Mouse (Mus musculus) forebrain, embryonic 12.5 days (tissue): ENCODE measurements around the gene Gucd1. TPM values are rescaled to one million over a fixed set of nuclear protein-coding genes. Genes with fewer than 3 reads are reported as not detected.
"Not testable (repeated sequence)": the region's sequence is repeated elsewhere in the genome, so short reads cannot be mapped to it uniquely, and the experiment has no call there.

ENCODE experiments used
- ATAC-seq: fragments of 200-750 bp; cut with Nextera tagmentation; 2 replicates; pipeline ENCODE4 v1.8.0; 2017; ENCODE audit warnings: moderate TSS enrichment; ENCODE audit not compliant: low FRiP score
- H3K27ac ChIP-seq: fragments of 300-500 bp; sonication (generic); 2 replicates; pipeline ENCODE4 v1.5.1; 2016; ENCODE audit warnings: mild to moderate bottlenecking
- H3K27me3 ChIP-seq: fragments of 300-500 bp; sonication (generic); 2 replicates; pipeline ENCODE4 v1.6.1; 2016; ENCODE audit warnings: mild to moderate bottlenecking
- H3K36me3 ChIP-seq: fragments of 300-500 bp; sonication (generic); replicated peaks from 2 replicates; pipeline ENCODE4 v1.6.1; 2016; ENCODE audit warnings: mild to moderate bottlenecking
- H3K4me1 ChIP-seq: fragments of 300-500 bp; sonication (generic); 2 replicates; pipeline ENCODE4 v1.6.1; 2016
- H3K4me2 ChIP-seq: fragments of 300-500 bp; sonication (generic); 2 replicates; pipeline ENCODE4 v1.6.1; 2016; ENCODE audit warnings: mild to moderate bottlenecking, moderate library complexity
- H3K4me3 ChIP-seq: fragments of 300-500 bp; sonication (generic); replicated peaks from 2 replicates; pipeline ENCODE4 v1.5.1; 2016; ENCODE audit warnings: mild to moderate bottlenecking
- H3K9ac ChIP-seq: fragments of 300-500 bp; sonication (generic); 2 replicates; pipeline ENCODE4 v1.6.1; 2016; ENCODE audit warnings: mild to moderate bottlenecking
- H3K9me3 ChIP-seq: fragments of 300-500 bp; sonication (generic); 2 replicates; pipeline ENCODE4 v1.6.1; 2016
- WGBS: fragments of 180-500 bp; shearing (Covaris S2); methylation state at CpG from one replicate; pipeline ENCODE4 v1.1.7; 2016; 5-methylcytosine and 5-hydroxymethylcytosine counted together
- polyA plus RNA-seq: library from polyadenylated mRNA; unstranded; fragments of >200 nt; fragmentation: Nextera tagmentation; extraction: Ambion mirVana; gene quantifications from 2 replicates; pipeline ENCODE4 v1.2.1, GENCODE M21; 2016

The Gucd1 gene
- polyA plus RNA-seq, 1 experiment from 2014 or later = 24.4 TPM

GRCm38 (mm10) chr10:75531532-75532090 is 13.8 kb upstream of the Gucd1 start:
- Histone ChIP-seq H3K9ac (no peak overlapping the region), H3K27ac (no peak overlapping the region), H3K4me2 (no peak overlapping the region), H3K9me3 (no peaks in the 10 kb centered on the region), H3K36me3 (peaks cover 80% of the 10 kb centered on the region), H3K4me3 (no peak overlapping the region), H3K27me3 (no peaks in the 10 kb centered on the region), H3K4me1 (no peaks in the 10 kb centered on the region)
- WGBS = 89% methylated on average over 9 of the region's 9 CpGs
- ATAC-seq = no peak

DNA sequence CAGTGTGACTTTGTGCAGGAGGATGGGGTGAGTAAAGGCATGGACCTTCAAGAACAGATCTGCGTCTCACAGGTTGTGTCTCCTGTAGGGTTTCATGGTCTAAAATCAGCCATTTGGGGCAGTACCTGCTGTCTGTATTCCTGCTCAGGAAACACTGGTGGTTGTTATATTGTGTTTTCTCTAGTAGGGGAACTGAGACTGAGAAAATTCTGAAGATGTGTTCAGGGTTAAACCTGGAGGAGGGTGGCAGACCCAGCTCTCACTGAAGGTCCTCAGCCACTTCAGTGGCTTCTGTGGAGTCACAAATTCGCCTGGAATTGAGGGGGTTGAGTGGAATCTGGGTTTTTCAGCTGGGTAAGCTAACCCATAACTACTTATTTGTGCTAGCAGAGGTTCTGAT is 12.6 kb upstream of the Gucd1 start:
- no peak overlapping the region for H3K27ac ChIP-seq
- H3K4me3 ChIP-seq = no peak overlapping the region
- no peaks in the 10 kb centered on the region; the same call in 1 of the 2 replicates for H3K4me1 ChIP-seq
- whole genome bisulfite sequencing = 83% methylated on average over 2 of the region's 2 CpGs
- no peak overlapping the region for H3K4me2 ChIP-seq
- no peak overlapping the region for H3K9ac ChIP-seq
- H3K27me3 ChIP-seq = no peaks in the 10 kb centered on the region
- ATAC-seq = no peak
- H3K9me3 ChIP-seq = no peaks in the 10 kb centered on the region
- H3K36me3 ChIP-seq = peaks cover 78% of the 10 kb centered on the region

DNA sequence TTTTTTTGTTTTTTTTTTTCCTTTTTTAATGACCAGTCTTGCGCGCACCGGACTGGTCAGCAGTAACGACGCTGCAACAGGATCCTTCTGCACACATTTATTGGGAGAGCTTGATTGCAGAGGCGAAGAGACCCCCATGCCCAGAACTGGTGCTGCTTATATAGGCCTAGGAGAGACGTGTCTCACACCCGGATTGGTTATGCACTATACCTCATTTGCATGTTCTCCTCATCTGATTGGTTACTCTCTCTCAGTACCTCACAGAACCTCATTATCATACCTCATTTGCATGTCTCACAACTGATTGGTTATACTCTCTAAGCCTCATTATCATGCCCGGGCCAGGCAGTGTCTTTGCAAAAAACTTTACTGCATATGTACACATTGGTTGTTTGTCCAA is 7.7 kb upstream of the Gucd1 start:
- H3K36me3 ChIP-seq = peaks cover 73% of the 10 kb centered on the region
- WGBS = 94% methylated on average over 9 of the region's 9 CpGs

GRCm38 (mm10) chr10:75521643-75522042 is 3.9 kb upstream of the Gucd1 start:
- Histone ChIP-seq H3K9me3 (no peaks in the 10 kb centered on the region), H3K27me3 (no peaks in the 10 kb centered on the region), H3K4me2 (no peak overlapping the region), H3K4me1 (peaks cover 17% of the 10 kb centered on the region), H3K9ac (no peak overlapping the region), H3K4me3 (no peak overlapping the region), H3K36me3 (peaks cover 60% of the 10 kb centered on the region), H3K27ac (no peak overlapping the region)
- no peak for ATAC-seq
- 92% methylated on average over 4 of the region's 4 CpGs for WGBS

More for the DNA sequence above, 7.7 kb upstream of the Gucd1 start:
- H3K27me3 ChIP-seq, H3K4me2 ChIP-seq, H3K4me3 ChIP-seq, H3K9me3 ChIP-seq, ATAC-seq, H3K9ac ChIP-seq, H3K27ac ChIP-seq, H3K4me1 ChIP-seq: not testable (repeated sequence)

DNA sequence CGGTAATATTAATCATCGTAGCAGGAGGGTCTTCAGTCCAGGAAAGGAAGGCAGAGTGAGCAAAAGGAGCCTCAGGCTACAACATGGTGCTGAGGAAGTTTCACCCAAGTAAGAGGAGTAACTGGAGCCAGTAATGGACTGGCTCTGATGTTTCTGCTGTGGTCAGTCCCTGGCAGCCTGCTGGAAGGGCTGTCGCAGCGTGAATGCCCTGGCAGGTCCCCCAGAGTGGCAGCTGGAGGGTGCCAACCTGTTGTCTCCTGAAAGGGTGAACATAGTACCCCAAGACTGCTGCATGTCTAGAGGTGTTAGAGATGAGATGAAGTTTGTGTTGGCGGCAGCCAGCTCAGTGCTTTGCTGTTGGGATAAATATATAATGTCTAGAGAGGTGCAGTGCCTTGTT is 2.8 kb upstream of the Gucd1 start:
- H3K36me3 ChIP-seq = peaks cover 53% of the 10 kb centered on the region

GRCm38 (mm10) chr10:75517073-75517757 is 557 bp downstream of the Gucd1 start, which contains the start of gene Snrpd3:
Gene Snrpd3 (plus strand): TSS chr10:75517551.
- Histone ChIP-seq H3K36me3 (peaks cover 27% of the 10 kb centered on the region), H3K27me3 (no peaks in the 10 kb centered on the region), H3K27ac (peak within 1 kb of the TSS; percentile 98), H3K9ac (peak within 1 kb of the TSS; percentile 91), H3K4me3 (peak within 1 kb of the TSS; percentile 71), H3K9me3 (no peaks in the 10 kb centered on the region), H3K4me1 (peaks cover 27% of the 10 kb centered on the region), H3K4me2 (peak within 1 kb of the TSS; percentile 83)
- peak; percentile 98 for ATAC-seq
- under 1% methylated on average over 44 of the region's 52 CpGs for WGBS

More for the DNA sequence above, 2.8 kb upstream of the Gucd1 start:
- Histone ChIP-seq H3K27ac (no peak overlapping the region), H3K27me3 (no peaks in the 10 kb centered on the region), H3K4me1 (peaks cover 27% of the 10 kb centered on the region), H3K9me3 (no peaks in the 10 kb centered on the region), H3K9ac (no peak overlapping the region), H3K4me2 (no peak overlapping the region), H3K4me3 (no peak overlapping the region)
- WGBS = 94% methylated on average over 5 of the region's 5 CpGs
- ATAC-seq = no peak

DNA sequence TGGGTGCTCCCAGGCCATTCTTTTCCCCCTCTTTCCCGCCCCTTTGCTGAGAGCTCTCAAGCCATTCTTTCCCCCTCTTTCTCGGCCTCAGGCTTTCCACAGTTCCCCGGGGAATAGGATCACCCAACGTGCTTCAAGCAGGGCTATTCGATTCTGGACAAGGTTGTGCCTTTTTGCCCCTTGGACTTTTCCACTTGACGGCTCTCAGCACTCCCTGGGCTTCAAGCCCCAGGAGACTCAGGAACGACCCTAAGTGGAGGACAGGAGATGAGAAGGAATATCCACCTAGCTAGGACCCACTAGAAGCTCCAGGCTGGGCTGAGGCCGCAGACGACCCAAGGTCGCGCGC is 1.1 kb downstream of the Gucd1 start:
- Histone ChIP-seq H3K9me3 (no peaks in the 10 kb centered on the region), H3K4me3 (peak overlapping the region; percentile 71), H3K27me3 (no peaks in the 10 kb centered on the region), H3K27ac (peak overlapping the region; percentile 98), H3K4me2 (peak overlapping the region; percentile 83), H3K4me1 (peaks cover 22% of the 10 kb centered on the region), H3K36me3 (peaks cover 28% of the 10 kb centered on the region), H3K9ac (peak overlapping the region; percentile 91)
- WGBS = 1% methylated on average over 12 of the region's 12 CpGs
- ATAC-seq = no peak

DNA sequence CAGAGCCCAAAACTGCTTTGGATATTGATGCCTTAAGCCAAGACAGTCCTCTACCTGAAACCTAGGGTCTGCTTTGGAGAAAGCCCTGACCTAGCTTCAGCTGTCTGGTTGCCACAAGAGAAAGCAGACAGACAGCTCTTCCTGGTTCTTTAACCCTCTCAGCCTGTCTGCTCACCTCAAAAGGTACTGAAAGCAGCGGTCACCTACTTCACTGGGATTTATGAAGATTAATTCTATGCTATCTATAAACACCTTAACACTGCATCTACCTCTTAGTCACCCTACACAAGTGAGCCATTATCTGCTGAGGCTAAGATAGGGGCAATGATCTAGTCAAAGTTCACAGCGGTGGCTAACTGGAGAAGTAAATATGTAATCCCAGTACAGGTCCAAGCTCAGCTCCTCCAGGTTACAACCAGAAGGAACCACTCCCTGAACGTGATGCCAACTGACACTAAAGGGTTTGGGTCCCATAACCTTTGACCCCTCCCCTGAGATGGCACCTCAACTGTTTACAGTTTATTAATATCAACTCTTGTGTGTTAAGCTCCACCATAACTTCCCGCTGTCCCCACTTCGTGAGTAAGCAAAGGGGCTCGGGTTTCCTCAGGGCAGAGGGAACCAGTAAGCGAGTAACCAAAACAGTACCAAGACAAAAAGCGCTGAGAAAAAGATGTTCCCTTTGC is 1.6 kb downstream of the Gucd1 start:
- 33% methylated on average over 8 of the region's 8 CpGs for WGBS
- peak overlapping the region; percentile 91 for H3K9ac ChIP-seq
- no peaks in the 10 kb centered on the region for H3K9me3 ChIP-seq
- peak overlapping the region; percentile 83 for H3K4me2 ChIP-seq
- H3K4me3 ChIP-seq = peak overlapping the region; percentile 71
- H3K27me3 ChIP-seq = no peaks in the 10 kb centered on the region
- H3K4me1 ChIP-seq = peaks cover 22% of the 10 kb centered on the region
- peaks cover 29% of the 10 kb centered on the region for H3K36me3 ChIP-seq
- no peak for ATAC-seq
- peak overlapping the region; percentile 98; the same call in 1 of the 2 replicates for H3K27ac ChIP-seq

DNA sequence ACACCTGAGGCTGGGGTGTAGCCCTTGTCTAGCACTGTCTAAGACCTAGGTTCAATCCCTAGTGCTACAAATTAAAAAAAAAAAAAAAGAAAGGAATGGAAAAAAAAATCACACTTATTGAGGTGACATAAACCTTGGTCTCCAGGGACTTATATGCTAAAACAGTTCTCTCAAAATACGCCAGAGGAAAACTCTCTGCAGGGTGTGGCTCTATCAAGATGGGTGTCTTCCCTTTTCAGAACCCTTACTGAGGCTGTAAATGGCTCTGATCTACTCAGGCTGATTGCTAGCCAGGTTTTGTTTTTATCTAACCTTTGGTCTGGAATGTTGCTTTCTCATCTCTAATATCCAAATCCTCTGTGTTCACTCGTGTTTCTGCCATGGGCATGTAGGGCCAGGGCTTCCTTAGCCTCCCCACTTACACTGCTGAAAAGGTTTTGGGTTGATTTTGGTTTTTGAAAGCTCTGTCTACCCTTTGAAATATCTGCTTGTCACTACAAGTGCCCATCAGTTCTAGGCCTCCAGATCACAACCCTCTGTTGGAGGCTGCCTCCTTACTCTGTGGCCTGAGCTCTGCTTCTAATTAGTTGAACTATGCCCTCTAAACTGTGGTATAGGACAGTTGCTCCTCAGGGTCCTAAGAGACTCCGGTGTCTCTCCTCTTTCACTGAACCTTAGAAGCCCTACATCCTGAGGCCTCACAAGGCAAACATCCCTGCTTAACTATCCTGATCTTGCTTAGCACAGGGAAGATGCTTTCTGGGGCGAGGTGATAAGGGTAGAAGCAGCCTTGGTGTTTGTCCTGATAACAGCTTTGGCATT is 2.3 kb downstream of the Gucd1 start:
- peak overlapping the region; percentile 83; the same call in 1 of the 2 replicates for H3K4me2 ChIP-seq
- H3K4me1 ChIP-seq = peaks cover 22% of the 10 kb centered on the region
- H3K9me3 ChIP-seq = no peaks in the 10 kb centered on the region
- H3K9ac ChIP-seq = peak overlapping the region; percentile 91; the same call in 1 of the 2 replicates
- no peak for ATAC-seq
- 84% methylated on average over 4 of the region's 4 CpGs for WGBS
- H3K36me3 ChIP-seq = peaks cover 29% of the 10 kb centered on the region
- H3K4me3 ChIP-seq = peak overlapping the region; percentile 71; the same call in 1 of the 2 replicates
- no peaks in the 10 kb centered on the region for H3K27me3 ChIP-seq
- no peak overlapping the region for H3K27ac ChIP-seq

GRCm38 (mm10) chr10:75514361-75514760 is 3.4 kb downstream of the Gucd1 start:
- H3K9ac ChIP-seq = no peak overlapping the region
- ATAC-seq = no peak

GRCm38 (mm10) chr10:75513306-75514067 is 4.3 kb downstream of the Gucd1 start:
- Histone ChIP-seq H3K9me3 (no peaks in the 10 kb centered on the region), H3K4me3 (no peak overlapping the region), H3K27ac (no peak overlapping the region), H3K4me2 (no peak overlapping the region), H3K27me3 (no peaks in the 10 kb centered on the region), H3K9ac (no peak overlapping the region), H3K4me1 (peaks cover 13% of the 10 kb centered on the region), H3K36me3 (peaks cover 41% of the 10 kb centered on the region)
- WGBS = 91% methylated on average over 8 of the region's 8 CpGs
- ATAC-seq = no peak

More at GRCm38 (mm10) chr10:75514361-75514760, 3.4 kb downstream of the Gucd1 start:
- H3K4me2 ChIP-seq = no peak overlapping the region
- H3K27ac ChIP-seq = no peak overlapping the region
- no peaks in the 10 kb centered on the region for H3K9me3 ChIP-seq
- 87% methylated on average over 7 of the region's 7 CpGs for WGBS
- no peak overlapping the region for H3K4me3 ChIP-seq
- H3K36me3 ChIP-seq = peaks cover 32% of the 10 kb centered on the region
- peaks cover 22% of the 10 kb centered on the region for H3K4me1 ChIP-seq
- no peaks in the 10 kb centered on the region for H3K27me3 ChIP-seq
